Mouse (Mus musculus) liver, embryonic 14.5 days (tissue): Measurements from ENCODE around the gene 4933434E20Rik.

Experiments
- CTCF ChIP-seq: IDR thresholded peaks from 2 replicates; pipeline ENCODE4 v1.5.1; 2016; ENCODE audit warnings: antibody characterized with exemption, low read depth, control low read depth
- EP300 ChIP-seq: IDR thresholded peaks from 2 replicates; pipeline ENCODE4 v1.6.1; 2016; ENCODE audit warnings: antibody characterized with exemption, low read depth

- TF ChIP-seq CTCF, result no peak
- TF ChIP-seq EP300, result no peak
Measured at GRCm38 (mm10) chr3:90083698-90084324, 32.4 kb downstream of the 4933434E20Rik start.
